Mouse (Mus musculus): ENCODE results near the gene Pde1a.

GRCm38 (mm10) chr2:79998460-79998859 is 130.8 kb downstream of the Pde1a start:
- TF ChIP-seq CTCF (IDR thresholded peaks at IDR 0.05; ENCODE audit: low read depth) (no peak), EP300 (optimal IDR thresholded peaks at IDR 0.05) (no peak)
